Mouse (Mus musculus) lung, adult 2 months (tissue): Measurements from ENCODE around the gene Acsm4.

Experiments used
- CTCF ChIP-seq: fragments of 200-500 bp; IDR thresholded peaks from 2 replicates; pipeline ENCODE4 v1.5.1; 2011; ENCODE audit warnings: mild to moderate bottlenecking, low read length, control low read depth; ENCODE audit not compliant: insufficient read depth
- POLR2A ChIP-seq: fragments of 200-500 bp; IDR thresholded peaks from 2 replicates; pipeline ENCODE4 v1.6.1; 2011; ENCODE audit warnings: low read depth, mild to moderate bottlenecking, control low read depth, low read length, borderline replicate concordance; ENCODE audit errors: extremely low read depth

GRCm38 (mm10) chr7:119667893-119668292, 21.9 kb upstream of the Acsm4 start:
- TF ChIP-seq CTCF, result no peak
- TF ChIP-seq POLR2A, result no peak
